ENCODE assay signal across 7 mouse cellular contexts in the genomic region with DNA sequence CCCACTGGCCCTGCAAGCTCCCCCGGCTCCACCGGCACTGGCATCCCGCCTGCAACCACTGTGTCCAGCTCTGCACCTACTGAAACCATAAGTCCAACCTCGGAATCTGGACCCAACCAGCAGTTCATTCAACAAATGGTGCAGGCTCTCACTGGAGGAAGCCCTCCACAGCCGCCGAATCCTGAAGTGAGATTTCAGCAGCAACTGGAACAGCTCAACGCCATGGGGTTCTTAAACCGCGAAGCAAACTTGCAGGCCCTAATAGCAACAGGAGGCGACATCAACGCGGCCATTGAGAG. TPM values are rescaled to one million over a fixed set of nuclear protein-coding genes. Genes with fewer than 3 reads are reported as not detected.
DNase-seq lines count a peak whose midpoint lies in the region; ATAC-seq and TF ChIP-seq lines count a peak whose summit lies in the region.

No protein-coding gene starts in this region.

- H3K4me2 ChIP-seq in embryonic facial prominence, embryonic 14.5 days (ENCODE audit: low read depth, low read length): peak overlapping the region; percentile 77
- peak overlapping the region; percentile 70 for H3K4me2 ChIP-seq in intestine, postnatal 0 days (replicated peaks; ENCODE audit: low read depth)
- peak overlapping the region; percentile 74 for H3K4me2 ChIP-seq in myocyte (ENCODE audit: low read depth)

- H3K27ac ChIP-seq in layer of hippocampus, adult 2 months: peak overlapping the region; percentile 96
- H3K27ac ChIP-seq in embryonic facial prominence, embryonic 14.5 days (replicated peaks; ENCODE audit: low read depth, low read length): peak overlapping the region; percentile 55; the same call in 1 of the 2 replicates
- H3K27ac ChIP-seq in intestine, postnatal 0 days (ENCODE audit: low read depth, low read length): no peak overlapping the region

- peak in 1 of 2 experiments; percentile 13 for DNase-seq in layer of hippocampus, adult 2 months (ENCODE audit: low spot score in 2 of 2)
- DNase-seq in layer of hippocampus, postnatal 10 days (ENCODE audit: low spot score in 2 of 2): no peak
- peak; percentile 27 for DNase-seq in NIH3T3 (ENCODE audit: low read depth)
- DNase-seq in embryonic facial prominence, embryonic 14.5 days (ENCODE audit: low spot score): peak; percentile 17
- DNase-seq in urinary bladder, postnatal 25 days (ENCODE audit: low spot score): no peak

- H3K4me3 ChIP-seq in layer of hippocampus, adult 2 months: peak overlapping the region; percentile 67
- peak overlapping the region; percentile 58 for H3K4me3 ChIP-seq in embryonic facial prominence, embryonic 14.5 days (ENCODE audit: low read depth, low read length)
- H3K4me3 ChIP-seq in intestine, postnatal 0 days (ENCODE audit: low read depth, low read length): peak overlapping the region; percentile 60
- peak overlapping the region; percentile 43 for H3K4me3 ChIP-seq in myocyte

- no peaks in the 10 kb centered on the region; the same call in 1 of the 2 replicates for H3K36me3 ChIP-seq in embryonic facial prominence, embryonic 14.5 days (ENCODE audit: control insufficient read depth, insufficient read depth, low read length)
- H3K36me3 ChIP-seq in intestine, postnatal 0 days (ENCODE audit: control insufficient read depth, insufficient read depth): no peaks in the 10 kb centered on the region
- no peaks in the 10 kb centered on the region for H3K36me3 ChIP-seq in myocyte (ENCODE audit: control insufficient read depth, insufficient read depth)

- TF ChIP-seq POLR2A in myocyte (IDR thresholded peaks at IDR 0.05; ENCODE audit: insufficient read length, low read depth): no peak

- peak overlapping the region; percentile 79 for H3K9ac ChIP-seq in embryonic facial prominence, embryonic 14.5 days (ENCODE audit: low read depth, low read length)
- no peak overlapping the region for H3K9ac ChIP-seq in intestine, postnatal 0 days (ENCODE audit: low read depth, low read length)

- no peaks in the 10 kb centered on the region for H3K4me1 ChIP-seq in embryonic facial prominence, embryonic 14.5 days (ENCODE audit: control insufficient read depth, insufficient read depth, low read length)
- H3K4me1 ChIP-seq in intestine, postnatal 0 days (replicated peaks; ENCODE audit: control insufficient read depth, insufficient read depth, low read length): no peaks in the 10 kb centered on the region

- no peaks in the 10 kb centered on the region; the same call in 1 of the 2 replicates for H3K9me3 ChIP-seq in embryonic facial prominence, embryonic 14.5 days (ENCODE audit: control insufficient read depth, low read length)
- H3K9me3 ChIP-seq in intestine, postnatal 0 days (ENCODE audit: control insufficient read depth): no peaks in the 10 kb centered on the region

- no peak for ATAC-seq in embryonic facial prominence, embryonic 14.5 days (ENCODE audit: low read depth)
- no peak for ATAC-seq in intestine, postnatal 0 days

- WGBS in embryonic facial prominence, embryonic 14.5 days: 20% methylated on average over 12 of the region's 12 CpGs
- 29% methylated on average over 12 of the region's 12 CpGs for WGBS in intestine, postnatal 0 days

- H3ac ChIP-seq in myocyte (ENCODE audit: control insufficient read depth, insufficient read length): no peak overlapping the region

- TF ChIP-seq CTCF in layer of hippocampus, adult 2 months (conservative IDR thresholded peaks at IDR 0.05): no peak
- no peak for TF ChIP-seq CTCF in intestine, postnatal 0 days (IDR thresholded peaks at IDR 0.05; ENCODE audit: low read depth)

- peaks cover 27% of the 10 kb centered on the region for H3K79me2 ChIP-seq in myocyte (ENCODE audit: control insufficient read depth, insufficient read depth)

- H3K27me3 ChIP-seq in embryonic facial prominence, embryonic 14.5 days (replicated peaks; ENCODE audit: control insufficient read depth, insufficient read depth, low read length): no peaks in the 10 kb centered on the region
- H3K27me3 ChIP-seq in intestine, postnatal 0 days (replicated peaks; ENCODE audit: control insufficient read depth, insufficient read depth, low read length): no peaks in the 10 kb centered on the region
- H3K27me3 ChIP-seq in myocyte (ENCODE audit: control insufficient read depth, insufficient read depth, insufficient read length): no peaks in the 10 kb centered on the region

TF ChIP-seq in myocyte, 11 proteins besides CTCF, POLR2A, EP300 and RAD21:
- no peak for TF ChIP-seq POLR2AphosphoS2 (IDR thresholded peaks at IDR 0.05; ENCODE audit: insufficient read length, low read depth)
- no peak for TF ChIP-seq MYOD1 (IDR thresholded peaks at IDR 0.05; ENCODE audit: control insufficient read depth in 1 of 3, insufficient read length in 2 of 3, low read depth in 2 of 3)
- no peak for TF ChIP-seq MYOG (IDR thresholded peaks at IDR 0.05; ENCODE audit: control insufficient read depth in 1 of 3, insufficient read depth in 1 of 3, insufficient read length in 2 of 3, low read depth in 2 of 3)
- no peak for TF ChIP-seq SRF (IDR thresholded peaks at IDR 0.05; ENCODE audit: control insufficient read depth, insufficient read length, low read depth)
- no peak for TF ChIP-seq E2F4 (IDR thresholded peaks at IDR 0.05; ENCODE audit: insufficient read depth)
- TF ChIP-seq USF1 (IDR thresholded peaks at IDR 0.05; ENCODE audit: low read depth): no peak
- TF ChIP-seq TCF12 (IDR thresholded peaks at IDR 0.05; ENCODE audit: insufficient read depth, poor library complexity, severe bottlenecking): no peak
- TF ChIP-seq CEBPB (IDR thresholded peaks at IDR 0.05; ENCODE audit: insufficient read depth, poor library complexity, severe bottlenecking): no peak
- TF ChIP-seq REST (IDR thresholded peaks at IDR 0.05; ENCODE audit: insufficient read depth, insufficient read length): no peak
- no peak for TF ChIP-seq TCF3 (IDR thresholded peaks at IDR 0.05; ENCODE audit: insufficient read length, low read depth)
- no peak for TF ChIP-seq MAX (IDR thresholded peaks at IDR 0.05; ENCODE audit: low read depth)

RNA-seq across cellular contexts. Expression of a gene that starts 2.0 kb away (rescaled TPM):
- 100 to 1,000 TPM; 237 to 243 TPM for total RNA-seq in layer of hippocampus, adult 2 months (2021)
- 100 to 1,000 TPM; 241 to 277 TPM for total RNA-seq in layer of hippocampus, postnatal 10 days (2021)
- 26.5 and 28.0 TPM in 2 replicates for polyA plus RNA-seq in embryonic facial prominence, embryonic 14.5 days (2014; fragmentation: Nextera tagmentation; extraction: Ambion mirVana)
- polyA plus RNA-seq in intestine, postnatal 0 days (2015; fragmentation: Nextera tagmentation; extraction: Ambion mirVana): 11.9 and 12.1 TPM in 2 replicates
- polyA plus RNA-seq in myocyte (2012; fragmentation: generic; extraction: Trizol): 19.9 TPM

RNA-seq across cellular contexts. Expression of a gene that starts 58.4 kb away (rescaled TPM):
- total RNA-seq in layer of hippocampus, adult 2 months (2021): not detected
- total RNA-seq in layer of hippocampus, postnatal 10 days (2021): not detected
- not detected in 2 replicates for polyA plus RNA-seq in embryonic facial prominence, embryonic 14.5 days (2014; fragmentation: Nextera tagmentation; extraction: Ambion mirVana)
- polyA plus RNA-seq in intestine, postnatal 0 days (2015; fragmentation: Nextera tagmentation; extraction: Ambion mirVana): not detected in 2 replicates
- not detected for polyA plus RNA-seq in myocyte (2012; fragmentation: generic; extraction: Trizol)

Comparison
In these comparisons a context has a peak if more than half of its experiments do, and no peak if none do; other contexts are left out.
1. DNase-seq: peak in NIH3T3 (single experiment) and embryonic facial prominence, embryonic 14.5 days (single experiment); none in layer of hippocampus, postnatal 10 days (0 of 2) and urinary bladder, postnatal 25 days (single experiment).
2. Peak in every context shown above with its lines, with median percentiles within 50 percentile points of each other: H3K4me3 ChIP-seq and H3K4me2 ChIP-seq.